Mouse (Mus musculus) brain, embryonic 14.5 days (tissue): ENCODE measurements around the gene Taf9.

Source experiments
- CTCF ChIP-seq: fragments of 200-500 bp; IDR thresholded peaks from 2 replicates; pipeline ENCODE4 v1.5.1; 2012; ENCODE audit warnings: inconsistent platforms, mild to moderate bottlenecking, moderate library complexity, borderline replicate concordance; ENCODE audit not compliant: insufficient read depth, insufficient read length; ENCODE audit errors: extremely low read depth
- POLR2A ChIP-seq: fragments of 200-500 bp; IDR thresholded peaks from 2 replicates; pipeline ENCODE4 v1.6.1; 2012; ENCODE audit warnings: mild to moderate bottlenecking, inconsistent platforms, borderline replicate concordance; ENCODE audit not compliant: poor library complexity, insufficient read depth, insufficient read length, severe bottlenecking; ENCODE audit errors: extremely low read depth

- TF ChIP-seq CTCF: no peak
- no peak for TF ChIP-seq POLR2A
Observed at GRCm38 (mm10) chr13:100634106-100634691, 17.2 kb upstream of the Taf9 start.
